Mouse (Mus musculus): Measurements from ENCODE around the gene Arl11. TPM values are rescaled to one million over a fixed set of nuclear protein-coding genes. Genes with fewer than 3 reads are reported as not detected.

The Arl11 gene
- 0.53 and 0.63 TPM in 2 replicates for polyA plus RNA-seq (2012; rRNA removed)

GRCm38 (mm10) chr14:61309593-61309992, at the start of gene Arl11:
Arl11 (plus strand) TSS chr14:61309753.

GRCm38 (mm10) chr14:61360131-61360980, 50.8 kb downstream of the Arl11 start, which contains the start of gene Ebpl:
Ebpl (minus strand) TSS chr14:61360439.

Other genes with a start within 250 kb of the Arl11 start
- 0.09 and 0.14 TPM in 2 replicates for gene Sacs, start 171.3 kb upstream of the Arl11 start, polyA plus RNA-seq (2012; rRNA removed)
- 0.46 and 0.62 TPM in 2 replicates for gene Sgcg, start 51.3 kb upstream of the Arl11 start, polyA plus RNA-seq (2012; rRNA removed)
- gene Ebpl, start 50.7 kb downstream of the Arl11 start, polyA plus RNA-seq (2012; rRNA removed) = 1.2 and 2.0 TPM in 2 replicates
- gene Kpna3, start 130.1 kb downstream of the Arl11 start, polyA plus RNA-seq (2012; rRNA removed) = 0.45 and 1.0 TPM in 2 replicates
- gene Spryd7, start 247.1 kb downstream of the Arl11 start, polyA plus RNA-seq (2012; rRNA removed) = 10.0 and 17.5 TPM in 2 replicates

Measured in stomach, adult 2 months (tissue).